Mouse (Mus musculus): ENCODE measurements at regions not wholly inside any gene's neighbourhood (a gene's known extent, or its start where the extent isn't known, plus 50 kb on each side); places are given as distances from the start of the nearest gene placed in this dataset.
"Not testable (repeated sequence)": the region's sequence is repeated elsewhere in the genome, so short reads cannot be mapped to it uniquely, and the experiment has no call there.

- not testable (repeated sequence) for TF ChIP-seq GATA1, TAL1 (IDR thresholded peaks at IDR 0.05; ENCODE audit: low read length)
Observed at GRCm38 (mm10) chr8:20154091-20154490, 208.9 kb downstream of the Gm15319 start.
